Mouse (Mus musculus): ENCODE results near the gene Uba52.

- TF ChIP-seq CTCF (IDR thresholded peaks at IDR 0.05; ENCODE audit: extremely low read depth, insufficient read depth, insufficient read length, insufficient replicate concordance) = no peak
- no peak for TF ChIP-seq POLR2A (IDR thresholded peaks at IDR 0.05; ENCODE audit: low read depth, low read length)
These were observed 43.1 kb upstream of the Uba52 start for GRCm38 (mm10) chr8:70553740-70554139.
